Mouse (Mus musculus) right cerebral cortex, postnatal 10 days (tissue): ENCODE measurements around the gene Zfp277.

Experiments used
- DNase-seq, 2 experiments: peaks; one replicate each; pipeline ENCODE4 v3.0.0; 2021; ENCODE audit warnings: low spot score in 2 of 2

Gene Zfp277

DNA sequence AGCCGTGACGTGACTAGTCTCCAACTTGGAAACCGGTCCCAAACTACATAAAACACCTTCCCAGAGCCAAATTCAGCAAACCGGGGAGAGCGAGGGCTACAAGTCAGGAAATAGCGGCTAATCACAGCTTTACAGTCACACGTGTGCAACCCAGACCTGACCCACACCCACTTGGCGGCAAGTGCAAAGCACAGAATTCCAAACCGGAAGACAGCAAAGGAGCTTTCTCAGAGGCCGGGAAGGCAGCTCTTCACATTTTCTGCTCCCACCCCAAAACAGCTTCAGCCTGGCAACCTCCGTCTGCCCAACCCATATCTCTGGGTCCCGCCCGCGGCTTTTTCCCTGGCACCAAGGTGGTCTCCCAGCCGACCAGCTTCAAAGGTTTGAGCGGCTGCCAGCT is 496 bp downstream of the Zfp277 start:
- no peak for DNase-seq

DNA sequence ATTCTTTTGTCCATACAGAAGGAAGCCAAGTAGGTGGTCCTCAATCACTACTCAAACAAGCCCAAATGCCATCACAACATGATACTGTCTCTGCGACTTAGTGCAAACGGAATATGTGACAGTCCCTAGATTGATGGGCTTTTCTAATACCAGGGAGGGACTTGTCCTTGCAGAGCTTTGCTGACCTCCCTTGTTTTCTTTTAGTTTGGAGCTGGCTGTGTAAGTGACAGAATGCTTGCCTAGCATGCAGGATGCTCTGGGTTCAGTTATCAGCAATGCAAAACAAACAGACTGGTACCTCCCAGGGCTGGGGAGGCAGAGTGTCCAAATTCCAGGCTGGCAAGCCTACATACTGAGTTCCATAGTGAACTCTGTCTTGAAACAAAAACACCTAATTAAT is 7.7 kb downstream of the Zfp277 start:
- no peak for DNase-seq

GRCm38 (mm10) chr12:40434101-40434500 is 11.6 kb downstream of the Zfp277 start:
- no peak for DNase-seq

DNA sequence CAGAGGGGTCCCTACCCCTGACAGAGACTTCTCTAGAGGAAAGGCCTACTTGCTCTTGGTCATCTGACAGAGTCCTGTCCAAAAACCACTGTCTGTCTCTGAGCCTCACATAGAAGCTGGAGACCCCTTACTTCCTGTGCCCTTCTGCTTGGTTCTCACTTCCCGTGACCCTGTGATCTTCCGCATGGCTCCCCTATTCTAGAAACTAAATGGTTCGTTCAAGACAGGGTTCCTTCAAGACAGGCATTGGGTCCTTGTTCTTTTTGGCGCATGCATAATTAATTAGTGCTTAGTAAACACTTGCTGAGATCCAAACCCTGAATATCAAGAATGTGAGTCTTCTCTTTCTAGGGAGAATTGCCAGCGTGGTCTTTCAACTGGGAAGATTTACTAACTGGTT is 14.6 kb downstream of the Zfp277 start:
- DNase-seq: no peak

- DNase-seq: no peak
These were observed 15.7 kb downstream of the Zfp277 start for GRCm38 (mm10) chr12:40429976-40430375.

- DNase-seq: no peak
These were observed 18.1 kb downstream of the Zfp277 start for GRCm38 (mm10) chr12:40427606-40428005.

- DNase-seq: no peak
These were observed 20.7 kb downstream of the Zfp277 start for GRCm38 (mm10) chr12:40424991-40425390.

DNA sequence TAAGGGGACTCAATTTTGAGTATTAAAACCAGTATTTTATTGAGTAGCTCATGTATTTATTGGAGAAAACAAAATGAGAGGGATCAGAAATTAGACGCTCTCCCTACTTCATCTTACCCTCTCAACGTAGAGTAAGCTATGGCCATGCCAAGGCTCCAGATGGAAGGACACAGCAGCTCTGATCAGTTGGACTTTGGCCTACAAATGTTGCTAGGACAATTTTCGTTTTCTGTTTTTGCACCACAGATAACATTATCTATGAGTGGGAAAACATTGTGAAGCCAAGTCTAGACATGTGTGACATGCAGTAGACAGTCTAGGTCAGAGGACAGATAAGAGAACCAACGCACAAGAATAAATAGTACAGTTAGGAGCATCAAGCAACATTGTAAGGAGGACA is 28.4 kb downstream of the Zfp277 start:
- no peak for DNase-seq

- no peak for DNase-seq
These were observed 30.3 kb downstream of the Zfp277 start for GRCm38 (mm10) chr12:40415312-40415925.

DNA sequence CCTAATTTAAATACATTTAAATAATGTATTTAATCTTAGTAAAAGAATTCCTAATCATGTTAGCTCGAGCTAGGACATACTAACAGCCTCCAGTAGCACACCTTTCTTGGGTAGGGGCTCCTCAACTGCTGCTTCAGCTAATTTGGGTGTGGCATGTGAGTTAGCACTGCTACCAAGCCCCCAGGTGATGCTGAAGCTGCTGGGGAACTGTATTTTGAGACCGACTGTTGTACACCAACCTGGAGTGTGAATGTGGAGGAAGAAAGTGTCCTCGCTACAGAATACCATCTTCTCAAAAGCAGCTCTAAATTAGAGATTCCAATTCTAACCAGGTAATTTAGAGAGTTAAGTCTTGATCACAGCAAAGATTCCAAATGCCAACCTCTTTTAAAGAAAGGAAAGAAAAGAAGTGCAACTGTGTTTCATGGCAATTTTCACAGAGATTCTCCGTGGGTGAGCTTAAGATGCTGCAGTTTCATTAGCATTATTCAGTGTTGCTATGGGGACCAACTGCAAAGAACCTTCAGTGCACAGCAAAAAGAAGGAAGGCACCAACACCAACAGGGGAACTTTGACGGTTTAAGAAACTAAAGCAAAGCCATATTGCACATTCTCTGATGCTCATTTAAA is 30.9 kb downstream of the Zfp277 start:
- DNase-seq: peak in 1 of 2 experiments; percentile 49

GRCm38 (mm10) chr12:40399812-40400211 is 45.9 kb downstream of the Zfp277 start:
- no peak for DNase-seq

- no peak for DNase-seq
These were observed 46.3 kb downstream of the Zfp277 start for GRCm38 (mm10) chr12:40399386-40399785.

DNA sequence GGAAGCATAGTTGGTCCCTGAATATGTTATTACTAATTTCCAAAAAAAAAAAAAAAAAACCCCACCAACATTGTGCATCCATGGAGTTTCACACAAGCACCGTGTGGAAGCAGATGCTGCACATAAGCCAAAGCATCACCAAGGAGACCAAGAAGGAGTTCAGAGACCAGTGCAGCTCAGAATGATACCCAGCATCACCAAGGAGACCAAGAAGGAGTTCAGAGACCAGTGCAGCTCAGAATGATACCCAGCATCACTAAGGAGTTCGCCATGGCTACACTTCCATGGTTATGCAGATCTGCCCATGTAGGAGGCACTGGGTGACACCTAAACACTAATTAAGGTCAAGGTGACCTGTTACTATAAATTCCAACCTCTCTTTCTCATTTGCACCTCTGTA is 46.8 kb downstream of the Zfp277 start:
- DNase-seq: no peak

- DNase-seq: no peak
These were observed 52.8 kb downstream of the Zfp277 start for GRCm38 (mm10) chr12:40392869-40393268.

DNA sequence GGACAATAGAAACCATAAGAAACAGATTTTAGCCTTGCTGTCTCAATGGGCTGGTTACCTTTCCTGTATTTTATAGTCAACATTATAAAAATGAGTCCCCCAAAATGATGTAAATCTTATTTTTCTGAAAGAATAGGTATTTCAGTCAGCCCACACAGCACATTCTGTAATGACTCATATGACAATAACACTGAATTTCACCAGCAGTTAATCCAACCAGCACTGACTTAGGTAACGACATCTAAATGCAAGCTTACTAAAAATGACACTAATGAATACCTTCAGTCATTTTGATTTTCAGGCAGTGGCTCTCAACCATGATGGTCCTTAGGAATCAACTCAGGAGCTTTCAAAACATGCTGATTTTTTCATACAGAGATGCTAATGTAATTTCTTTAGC is 54.4 kb downstream of the Zfp277 start:
- no peak for DNase-seq

GRCm38 (mm10) chr12:40387786-40388185 is 57.9 kb downstream of the Zfp277 start:
- DNase-seq: no peak

- no peak for DNase-seq
These were observed 60.4 kb downstream of the Zfp277 start for GRCm38 (mm10) chr12:40385301-40385700.

DNA sequence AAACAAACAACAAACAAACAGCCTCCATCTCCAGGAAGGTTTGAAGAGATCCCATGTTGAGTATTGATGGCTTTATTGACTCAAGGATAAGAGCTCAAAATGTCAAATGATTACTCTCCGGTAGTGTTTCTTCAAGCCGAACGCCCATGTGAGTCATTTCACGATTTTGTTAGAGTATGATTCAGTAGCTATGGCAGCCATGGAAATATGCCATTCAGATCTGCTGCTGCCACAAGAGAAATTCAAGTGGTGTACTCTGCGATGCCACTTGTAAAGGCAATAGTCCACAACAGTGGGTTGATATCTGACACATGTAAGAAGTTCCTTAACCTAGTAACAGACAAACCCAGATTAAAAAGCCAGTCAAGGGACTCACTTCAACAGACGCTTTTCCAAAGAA is 62.0 kb downstream of the Zfp277 start:
- peak in 1 of 2 experiments; percentile 35 for DNase-seq

GRCm38 (mm10) chr12:40382539-40382938 is 63.2 kb downstream of the Zfp277 start:
- DNase-seq: peak in 1 of 2 experiments; percentile 19

GRCm38 (mm10) chr12:40381824-40382223 is 63.9 kb downstream of the Zfp277 start:
- peak in 1 of 2 experiments; percentile 20 for DNase-seq

- DNase-seq: no peak
These were observed 64.4 kb downstream of the Zfp277 start for GRCm38 (mm10) chr12:40381173-40381801.

GRCm38 (mm10) chr12:40379538-40379923 is 66.2 kb downstream of the Zfp277 start:
- no peak for DNase-seq
